Mouse (Mus musculus): ENCODE measurements around the gene Sh3d21. TPM values are rescaled to one million over a fixed set of nuclear protein-coding genes. Genes with fewer than 3 reads are reported as not detected.
A peak's percentile ranks its signal among the peaks of the same experiment; 100 is the strongest.

Gene Sh3d21
- total and polyA plus RNA-seq, 2 experiments from 2014 or later, result 1.7 to 2.1 TPM

DNA sequence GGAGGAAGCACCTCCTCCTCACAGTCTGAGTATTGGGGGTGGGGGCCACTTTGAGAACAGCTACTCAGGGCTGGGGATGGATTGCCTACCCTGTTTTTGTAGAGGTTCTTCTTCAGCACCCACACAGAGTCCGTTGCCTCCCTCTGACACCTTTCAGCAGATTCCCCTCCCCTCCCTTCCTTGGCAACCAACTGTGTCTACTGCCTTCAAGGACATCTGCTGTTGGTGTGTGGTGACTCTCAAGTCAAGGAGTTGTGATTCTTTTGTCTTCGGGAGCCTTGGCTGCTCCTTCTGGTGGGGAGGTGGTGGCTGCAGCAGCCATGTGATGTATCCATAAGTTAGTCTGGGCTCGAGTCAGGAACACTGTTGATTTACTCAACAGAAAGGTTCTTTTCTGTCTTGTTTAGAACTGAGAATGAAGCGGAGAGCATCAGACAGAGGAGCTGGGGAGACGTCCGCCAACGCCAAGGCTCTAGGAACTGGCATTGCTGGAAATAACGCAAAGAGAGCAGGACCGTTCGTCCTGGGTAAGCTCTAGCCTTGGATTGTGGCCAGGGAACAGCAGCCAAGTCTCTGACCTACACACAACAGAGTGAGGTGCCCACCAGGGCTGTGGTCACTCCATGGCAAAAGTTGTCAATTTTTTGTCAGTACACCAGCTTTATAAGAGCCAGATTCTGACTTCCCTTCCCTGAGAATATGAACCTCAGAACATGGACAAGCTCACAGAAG lies 39.8 kb downstream of the Sh3d21 start:
- Histone ChIP-seq H3K27ac (ENCODE audit: low read depth, low read length) (no peak overlapping the region), H3K4me2 (ENCODE audit: low read depth) (no peak overlapping the region), H3K4me1 (ENCODE audit: insufficient read depth) (peaks cover 2% of the 10 kb centered on the region; the same call in 1 of the 2 replicates), H3K9ac (no peak overlapping the region), H3K4me3 (ENCODE audit: low read depth, low read length) (no peak overlapping the region), H3K27me3 (ENCODE audit: insufficient read depth, low read length) (no peaks in the 10 kb centered on the region), H3K9me3 (ENCODE audit: low read length) (no peaks in the 10 kb centered on the region), H3K36me3 (ENCODE audit: insufficient read depth) (peaks cover 30% of the 10 kb centered on the region)
- ATAC-seq (peak; percentile 66), DNase-seq (no peak)
- WGBS, result 59% methylated on average over 10 of the region's 10 CpGs
- no peak for TF ChIP-seq CTCF (IDR thresholded peaks at IDR 0.05; ENCODE audit: low read depth)

DNA sequence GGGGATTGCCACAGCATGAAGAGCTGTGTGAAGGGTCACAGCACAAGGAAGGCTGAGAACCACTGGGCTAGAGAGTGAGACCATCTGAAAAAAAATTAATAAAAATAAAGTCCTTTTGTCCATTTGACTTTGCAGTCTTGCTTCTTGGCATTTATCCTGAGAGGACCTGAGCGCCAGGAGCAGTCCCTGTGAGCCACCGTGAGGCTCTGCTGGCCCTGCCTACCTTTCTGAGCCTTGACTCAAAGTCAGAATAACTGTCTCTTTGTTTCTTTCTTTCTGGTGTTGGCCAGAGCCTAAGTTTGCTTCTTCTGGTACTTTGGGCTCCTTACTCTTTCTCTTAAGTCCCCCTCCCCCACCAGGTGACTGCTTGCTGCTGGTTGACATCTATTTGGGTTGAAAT lies 42.8 kb downstream of the Sh3d21 start:
- 94% methylated on average over 2 of the region's 2 CpGs for WGBS
- no peak overlapping the region for H3K4me2 ChIP-seq (ENCODE audit: low read depth)

DNA sequence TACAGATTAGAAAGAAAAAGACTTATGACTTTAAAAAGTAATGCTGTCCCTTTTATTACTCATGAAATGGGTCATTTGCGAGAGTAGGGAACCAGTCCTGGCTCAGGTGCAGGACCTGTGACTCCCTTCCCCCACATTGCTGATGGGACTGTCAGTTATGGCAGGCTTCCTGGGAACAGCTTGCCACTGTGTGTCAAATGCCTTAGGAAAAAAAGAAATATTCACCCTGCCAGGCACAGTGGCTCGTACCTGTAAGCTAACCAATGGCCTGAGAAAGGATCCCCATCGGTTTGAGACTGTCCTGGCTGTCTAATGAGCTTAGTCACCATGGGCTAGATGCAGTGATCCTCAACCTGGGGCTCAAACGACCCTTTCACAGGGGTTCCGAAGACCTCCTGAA lies 43.2 kb downstream of the Sh3d21 start:
- 82% methylated on average over 5 of the region's 5 CpGs for WGBS
- no peak overlapping the region for H3K27ac ChIP-seq (ENCODE audit: low read depth, low read length)

More for the DNA sequence above, 42.8 kb downstream of the Sh3d21 start:
- Histone ChIP-seq H3K4me1 (ENCODE audit: insufficient read depth) (peaks cover 3% of the 10 kb centered on the region; the same call in 1 of the 2 replicates), H3K27me3 (ENCODE audit: insufficient read depth, low read length) (no peaks in the 10 kb centered on the region), H3K9me3 (ENCODE audit: low read length) (no peaks in the 10 kb centered on the region), H3K9ac (no peak overlapping the region), H3K4me3 (ENCODE audit: low read depth, low read length) (no peak overlapping the region), H3K36me3 (ENCODE audit: insufficient read depth) (peaks cover 9% of the 10 kb centered on the region), H3K27ac (ENCODE audit: low read depth, low read length) (no peak overlapping the region)
- ATAC-seq, result no peak
- DNase-seq, result no peak
- TF ChIP-seq CTCF (IDR thresholded peaks at IDR 0.05; ENCODE audit: low read depth), result no peak

DNA sequence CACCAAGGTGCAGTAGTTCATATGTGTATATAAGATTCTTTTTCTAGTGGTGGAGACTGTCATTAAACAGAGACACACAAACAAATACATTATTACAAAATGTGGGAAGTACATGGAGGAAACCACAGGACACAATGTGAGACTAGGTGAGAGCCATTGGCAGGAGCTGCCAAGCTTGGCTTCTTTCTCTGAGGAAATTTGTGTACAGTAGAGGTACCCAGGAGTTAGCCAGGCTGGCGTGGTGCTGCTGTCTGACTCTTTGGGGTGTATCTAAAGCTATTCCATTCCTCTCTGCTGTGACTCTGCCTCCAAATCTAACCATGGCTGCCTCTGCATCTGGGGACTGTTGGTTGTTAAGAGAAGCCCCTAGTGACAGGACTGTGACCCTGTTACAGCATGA lies 44.2 kb downstream of the Sh3d21 start:
- TF ChIP-seq CTCF (IDR thresholded peaks at IDR 0.05; ENCODE audit: low read depth), result no peak
- H3K4me3 ChIP-seq (ENCODE audit: low read depth, low read length), result no peak overlapping the region
- H3K36me3 ChIP-seq (ENCODE audit: insufficient read depth), result peaks cover 3% of the 10 kb centered on the region
- no peak for ATAC-seq
- no peak overlapping the region for H3K4me2 ChIP-seq (ENCODE audit: low read depth)
- no peak for DNase-seq
- H3K4me1 ChIP-seq (ENCODE audit: insufficient read depth), result peaks cover 3% of the 10 kb centered on the region; the same call in 1 of the 2 replicates
- no peak overlapping the region for H3K27ac ChIP-seq (ENCODE audit: low read depth, low read length)
- WGBS, result 75% methylated on average over 1 of the region's 1 CpGs
- H3K27me3 ChIP-seq (ENCODE audit: insufficient read depth, low read length), result no peaks in the 10 kb centered on the region
- H3K9ac ChIP-seq, result no peak overlapping the region
- H3K9me3 ChIP-seq (ENCODE audit: low read length), result no peaks in the 10 kb centered on the region

More for the DNA sequence above, 43.2 kb downstream of the Sh3d21 start:
- Histone ChIP-seq H3K4me2 (ENCODE audit: low read depth) (no peak overlapping the region), H3K9me3 (ENCODE audit: low read length) (no peaks in the 10 kb centered on the region), H3K27me3 (ENCODE audit: insufficient read depth, low read length) (no peaks in the 10 kb centered on the region), H3K9ac (no peak overlapping the region), H3K4me3 (ENCODE audit: low read depth, low read length) (no peak overlapping the region), H3K4me1 (ENCODE audit: insufficient read depth) (peaks cover 3% of the 10 kb centered on the region; the same call in 1 of the 2 replicates), H3K36me3 (ENCODE audit: insufficient read depth) (peaks cover 5% of the 10 kb centered on the region)
- TF ChIP-seq CTCF (IDR thresholded peaks at IDR 0.05; ENCODE audit: low read depth), result no peak
- DNase-seq, result no peak
- no peak for ATAC-seq

DNA sequence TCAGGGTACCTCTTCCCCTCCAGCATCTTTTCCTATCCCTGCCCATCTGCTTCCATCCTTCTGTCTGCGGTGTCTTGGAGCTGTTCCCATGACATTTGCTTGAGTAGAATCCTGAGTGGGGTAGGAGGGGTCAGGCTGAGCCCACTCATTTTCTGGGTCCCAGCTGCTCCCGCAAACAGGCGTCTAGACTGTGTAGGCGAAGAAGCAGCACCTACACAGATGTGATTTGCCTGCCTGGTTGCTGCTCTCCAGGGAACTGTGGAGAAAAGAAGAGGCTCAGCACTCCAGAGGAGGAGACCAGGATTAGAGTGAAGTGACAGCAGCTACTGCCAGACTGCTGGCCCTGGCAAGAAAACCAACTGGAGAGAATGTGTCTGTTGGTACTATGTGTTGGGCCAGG lies 44.6 kb downstream of the Sh3d21 start:
- no peak overlapping the region for H3K9ac ChIP-seq
- ATAC-seq (peak; percentile 59), DNase-seq (no peak)
- no peaks in the 10 kb centered on the region for H3K9me3 ChIP-seq (ENCODE audit: low read length)
- TF ChIP-seq CTCF (IDR thresholded peaks at IDR 0.05; ENCODE audit: low read depth), result no peak
- H3K4me2 ChIP-seq (ENCODE audit: low read depth), result no peak overlapping the region
- H3K4me3 ChIP-seq (ENCODE audit: low read depth, low read length), result no peak overlapping the region
- WGBS, result 57% methylated on average over 4 of the region's 4 CpGs
- H3K27ac ChIP-seq (ENCODE audit: low read depth, low read length), result 0 out of 2 replicates have a peak overlapping the region, but pooled peaks have one; percentile 22
- peaks cover 1% of the 10 kb centered on the region for H3K36me3 ChIP-seq (ENCODE audit: insufficient read depth)
- H3K4me1 ChIP-seq (ENCODE audit: insufficient read depth), result peaks cover 3% of the 10 kb centered on the region; the same call in 1 of the 2 replicates
- H3K27me3 ChIP-seq (ENCODE audit: insufficient read depth, low read length), result no peaks in the 10 kb centered on the region

DNA sequence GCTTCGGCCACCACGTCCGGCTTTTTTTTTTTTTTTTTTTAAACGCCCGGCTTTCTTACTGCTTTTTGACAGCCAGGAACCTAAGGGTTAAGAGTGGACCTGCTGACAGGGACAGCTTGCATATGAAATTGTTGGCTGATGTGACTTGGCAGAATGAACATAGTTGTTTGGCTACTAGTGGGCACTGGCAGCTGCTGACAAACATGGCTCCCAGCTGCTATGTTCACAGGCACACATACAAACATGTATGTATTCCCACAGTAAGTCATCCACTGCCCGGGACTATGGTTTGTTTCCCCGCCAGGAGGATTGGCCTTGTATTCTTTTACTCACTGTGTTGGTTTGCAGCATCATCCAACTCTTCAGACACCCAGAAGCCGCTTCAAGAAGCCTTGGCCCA lies 46.2 kb downstream of the Sh3d21 start:
- no peak overlapping the region for H3K9ac ChIP-seq
- no peaks in the 10 kb centered on the region for H3K36me3 ChIP-seq (ENCODE audit: insufficient read depth)
- ATAC-seq, result no peak
- no peaks in the 10 kb centered on the region for H3K9me3 ChIP-seq (ENCODE audit: low read length)
- WGBS, result 63% methylated on average over 8 of the region's 8 CpGs
- DNase-seq, result no peak
- peaks cover 3% of the 10 kb centered on the region; the same call in 1 of the 2 replicates for H3K4me1 ChIP-seq (ENCODE audit: insufficient read depth)
- no peak overlapping the region for H3K4me3 ChIP-seq (ENCODE audit: low read depth, low read length)
- no peak for TF ChIP-seq CTCF (IDR thresholded peaks at IDR 0.05; ENCODE audit: low read depth)
- no peaks in the 10 kb centered on the region for H3K27me3 ChIP-seq (ENCODE audit: insufficient read depth, low read length)
- no peak overlapping the region for H3K27ac ChIP-seq (ENCODE audit: low read depth, low read length)
- no peak overlapping the region for H3K4me2 ChIP-seq (ENCODE audit: low read depth)

DNA sequence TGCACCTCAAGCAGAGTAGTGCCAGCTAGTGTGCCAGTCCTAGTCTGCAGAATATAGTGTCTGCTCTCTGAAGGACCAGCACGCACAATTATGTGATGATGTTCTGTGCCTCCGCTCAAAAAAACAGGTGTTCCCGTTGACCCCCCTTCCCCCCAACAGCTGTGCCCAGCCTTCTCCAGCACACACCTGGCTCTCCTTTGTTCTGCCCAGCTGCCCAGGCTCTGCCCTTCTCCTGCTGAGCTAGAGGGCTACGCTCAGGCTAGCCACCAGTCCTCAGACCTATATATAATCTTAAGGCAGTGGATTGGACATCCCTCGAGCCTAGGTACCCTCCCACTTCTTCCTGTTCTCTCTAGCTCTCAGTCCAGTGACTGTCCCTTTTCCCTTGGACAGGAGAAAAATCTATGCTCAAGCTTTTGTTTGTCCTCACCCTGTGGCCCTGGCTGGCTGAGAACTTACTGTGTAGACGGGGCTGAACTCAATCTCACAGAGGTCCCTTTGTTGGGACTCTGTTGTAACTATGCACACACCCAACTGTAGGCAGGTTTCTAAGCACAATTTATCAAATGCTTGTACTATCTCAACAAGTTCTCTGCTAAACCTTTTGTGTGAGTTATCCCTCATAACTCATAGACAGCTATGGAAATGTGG lies 47.3 kb downstream of the Sh3d21 start:
- ATAC-seq (no peak), DNase-seq (no peak)
- Histone ChIP-seq H3K27me3 (ENCODE audit: insufficient read depth, low read length) (no peaks in the 10 kb centered on the region), H3K27ac (ENCODE audit: low read depth, low read length) (no peak overlapping the region), H3K4me1 (ENCODE audit: insufficient read depth) (peaks cover 5% of the 10 kb centered on the region; the same call in 1 of the 2 replicates), H3K9me3 (ENCODE audit: low read length) (no peaks in the 10 kb centered on the region), H3K36me3 (ENCODE audit: insufficient read depth) (no peaks in the 10 kb centered on the region), H3K9ac (no peak overlapping the region), H3K4me3 (ENCODE audit: low read depth, low read length) (no peak overlapping the region), H3K4me2 (ENCODE audit: low read depth) (no peak overlapping the region)
- 72% methylated on average over 6 of the region's 6 CpGs for WGBS
- no peak for TF ChIP-seq CTCF (IDR thresholded peaks at IDR 0.05; ENCODE audit: low read depth)
